Mouse (Mus musculus) heart, postnatal 0 days (tissue): ENCODE data around the gene Kcnab3. TPM values are rescaled to one million over a fixed set of nuclear protein-coding genes. Genes with fewer than 3 reads are reported as not detected.
A peak's percentile ranks its signal among the peaks of the same experiment; 100 is the strongest.

ENCODE experiments used
- ATAC-seq: fragments of 200-750 bp; cut with Nextera tagmentation; 2 replicates; pipeline ENCODE4 v1.8.0; 2017; ENCODE audit warnings: low read depth, moderate number of reproducible peaks, moderate library complexity; ENCODE audit not compliant: insufficient read depth
- DNase-seq: peaks from one replicate; pipeline ENCODE4 v3.0.0-alpha.2; 2016; ENCODE audit warnings: low spot score
- H3K27ac ChIP-seq: fragments of 300-500 bp; sonication (generic); 2 replicates; pipeline ENCODE4 v1.5.1; 2014; ENCODE audit warnings: low read depth, mild to moderate bottlenecking
- H3K27me3 ChIP-seq: fragments of 300-500 bp; sonication (generic); 2 replicates; pipeline ENCODE4 v1.6.1; 2014; ENCODE audit warnings: low read length, mixed read lengths; ENCODE audit not compliant: control insufficient read depth, insufficient read depth
- H3K36me3 ChIP-seq: fragments of 300-500 bp; sonication (generic); replicated peaks from 2 replicates; pipeline ENCODE4 v1.6.1; 2014; ENCODE audit warnings: low read length, mixed read lengths; ENCODE audit not compliant: control insufficient read depth, insufficient read depth
- H3K4me1 ChIP-seq: fragments of 300-500 bp; sonication (generic); 2 replicates; pipeline ENCODE4 v1.6.1; 2014; ENCODE audit warnings: antibody characterized with exemption; ENCODE audit not compliant: control insufficient read depth, insufficient read depth
- H3K4me2 ChIP-seq: fragments of 300-500 bp; sonication (generic); 2 replicates; pipeline ENCODE4 v1.6.1; 2014; ENCODE audit warnings: low read depth, mild to moderate bottlenecking, low read length, moderate library complexity
- H3K4me3 ChIP-seq: fragments of 300-500 bp; sonication (generic); 2 replicates; pipeline ENCODE4 v1.5.1; 2014; ENCODE audit warnings: low read depth, low read length
- H3K9ac ChIP-seq: fragments of 300-500 bp; sonication (generic); replicated peaks from 2 replicates; pipeline ENCODE4 v1.6.1; 2014; ENCODE audit warnings: low read depth, low read length, mixed read lengths
- H3K9me3 ChIP-seq: fragments of 300-500 bp; sonication (generic); replicated peaks from 2 replicates; pipeline ENCODE4 v1.6.1; 2016; ENCODE audit warnings: low read length; ENCODE audit not compliant: control insufficient read depth
- CTCF ChIP-seq: IDR thresholded peaks from 2 replicates; pipeline ENCODE4 v1.5.1; 2016; ENCODE audit warnings: antibody characterized with exemption, control low read depth, low read depth
- EP300 ChIP-seq: IDR thresholded peaks from 2 replicates; pipeline ENCODE4 v1.6.1; 2016; ENCODE audit warnings: antibody characterized with exemption, low read depth
- WGBS: fragments of 180-500 bp; shearing (Covaris S2); extraction: QIAGEN DNeasy Blood & Tissue Kit; methylation state at CpG from one replicate; pipeline ENCODE4 v1.1.7; 2014; 5-methylcytosine and 5-hydroxymethylcytosine counted together
- polyA plus RNA-seq: library from polyadenylated mRNA; unstranded; fragments of >200 nt; fragmentation: Nextera tagmentation; extraction: Ambion mirVana; gene quantifications from 2 replicates; pipeline ENCODE4 v1.2.1, GENCODE M21; 2015
- total RNA-seq: library from RNA; depleted of rRNA; stranded (reverse); fragments of >200 nt; gene quantifications from 2 replicates; pipeline ENCODE4 v1.2.3, GENCODE M21; 2014; ENCODE audit warnings: low replicate concordance

Kcnab3 gene
- total and polyA plus RNA-seq, 2 experiments from 2014 or later = 1.1 to 1.4 TPM

DNA sequence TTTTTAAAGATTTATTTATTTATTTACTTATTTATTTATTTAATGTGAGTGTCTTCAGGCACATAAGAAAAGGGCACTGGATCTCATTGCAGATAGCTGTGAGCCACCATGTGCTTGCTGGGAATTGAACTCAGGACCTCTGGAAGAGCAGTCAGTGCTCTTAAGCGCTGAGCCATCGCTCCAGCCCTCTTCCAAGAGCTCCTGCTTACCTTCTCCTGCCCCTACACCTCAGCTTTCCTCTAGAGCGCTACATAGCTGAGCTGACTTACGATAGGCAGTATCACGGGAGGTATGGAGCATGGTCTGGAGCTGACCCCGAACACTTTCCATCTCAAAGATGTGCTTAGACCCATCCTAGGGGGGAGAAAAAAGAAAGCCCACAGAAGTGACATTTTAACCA, 4.5 kb upstream of the Kcnab3 start:
- no peak for TF ChIP-seq EP300
- TF ChIP-seq CTCF = no peak
- no peak for DNase-seq
- no peak for ATAC-seq
- H3K9me3 ChIP-seq = no peaks in the 10 kb centered on the region
- no peak overlapping the region for H3K4me3 ChIP-seq
- peak overlapping the region; percentile 85; the same call in 1 of the 2 replicates for H3K4me2 ChIP-seq
- H3K27me3 ChIP-seq = no peaks in the 10 kb centered on the region
- 95% methylated on average over 6 of the region's 6 CpGs for WGBS
- no peak overlapping the region for H3K27ac ChIP-seq
- H3K4me1 ChIP-seq = peaks cover 30% of the 10 kb centered on the region; the same call in 1 of the 2 replicates
- H3K9ac ChIP-seq = peak overlapping the region; percentile 71; the same call in 1 of the 2 replicates
- peaks cover 28% of the 10 kb centered on the region for H3K36me3 ChIP-seq

DNA sequence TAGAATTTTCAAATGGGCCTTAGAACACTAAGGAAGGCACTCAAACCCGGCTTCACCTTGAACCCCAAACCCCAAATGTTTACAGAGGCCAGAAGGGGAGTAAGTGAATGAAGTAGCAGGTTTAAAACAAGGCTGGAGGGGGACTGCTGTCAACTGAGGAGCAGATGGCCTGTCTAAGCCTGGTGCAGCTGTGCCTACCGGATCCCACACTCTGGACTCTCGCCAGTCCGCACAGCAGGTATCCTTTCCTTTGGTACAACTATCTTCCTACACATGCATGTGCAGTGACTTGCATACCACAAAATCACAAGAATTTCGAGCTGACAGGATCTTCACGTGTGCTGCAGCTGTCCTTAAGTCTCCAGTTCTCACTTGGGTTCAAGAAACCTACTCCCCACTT, 4.0 kb upstream of the Kcnab3 start:
- H3K4me3 ChIP-seq = peak overlapping the region; percentile 57
- 76% methylated on average over 6 of the region's 6 CpGs for WGBS
- H3K36me3 ChIP-seq = peaks cover 27% of the 10 kb centered on the region
- H3K27me3 ChIP-seq = 0 out of 2 replicates have a peak, but pooled peaks cover under 1% of the 10 kb centered on the region
- H3K9ac ChIP-seq = peak overlapping the region; percentile 71
- peak overlapping the region; percentile 85 for H3K4me2 ChIP-seq
- no peak overlapping the region for H3K27ac ChIP-seq
- H3K9me3 ChIP-seq = no peaks in the 10 kb centered on the region
- TF ChIP-seq CTCF (no peak), EP300 (no peak)
- no peak for DNase-seq
- ATAC-seq = no peak
- peaks cover 34% of the 10 kb centered on the region; the same call in 1 of the 2 replicates for H3K4me1 ChIP-seq

DNA sequence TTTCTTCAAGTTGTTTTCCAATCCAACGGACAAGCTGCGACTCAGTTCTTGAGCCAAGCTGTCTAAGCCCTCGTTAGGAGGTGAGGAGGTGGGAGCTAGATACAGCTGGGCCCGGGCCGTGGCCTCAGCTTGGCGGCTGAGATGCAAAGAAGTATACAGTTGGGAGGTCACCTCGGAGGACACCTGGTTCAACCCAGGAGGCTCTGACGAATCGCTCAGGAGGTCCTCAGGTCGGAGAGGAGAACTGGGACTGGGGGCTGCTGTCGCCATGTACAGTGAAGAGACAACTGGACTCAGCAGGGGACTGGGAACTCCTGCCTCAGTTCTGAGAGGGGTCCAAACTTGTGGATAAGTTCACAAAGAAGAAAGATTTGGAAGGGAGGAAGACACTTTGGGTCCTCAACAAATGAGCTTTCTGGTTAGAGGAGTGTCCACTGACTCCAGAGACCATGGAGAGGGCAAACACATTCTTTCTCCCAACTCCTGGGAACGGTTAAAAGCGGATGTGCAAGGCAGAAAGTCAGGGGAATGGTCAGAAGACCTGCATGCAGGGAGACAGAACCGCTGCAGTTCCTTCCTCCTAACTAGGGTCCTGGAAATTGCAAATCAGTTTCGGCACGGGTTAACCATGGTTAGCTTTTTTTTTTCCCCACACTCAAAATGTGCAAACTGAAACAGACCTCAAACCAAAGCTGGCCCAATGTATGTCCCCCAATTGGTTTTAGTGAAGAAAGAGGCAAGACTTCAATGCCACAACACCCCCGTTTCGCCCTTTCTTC, 3.2 kb upstream of the Kcnab3 start:
- peaks cover 34% of the 10 kb centered on the region; the same call in 1 of the 2 replicates for H3K4me1 ChIP-seq
- H3K9ac ChIP-seq = peak overlapping the region; percentile 71
- 17% methylated on average over 18 of the region's 18 CpGs for WGBS
- TF ChIP-seq EP300 (no peak), CTCF (no peak)
- peak overlapping the region; percentile 57 for H3K4me3 ChIP-seq
- peaks cover 19% of the 10 kb centered on the region for H3K36me3 ChIP-seq
- ATAC-seq (no peak), DNase-seq (peak; percentile 14)
- H3K4me2 ChIP-seq = peak overlapping the region; percentile 85
- H3K9me3 ChIP-seq = no peaks in the 10 kb centered on the region
- H3K27me3 ChIP-seq = peaks cover 6% of the 10 kb centered on the region; the same call in 1 of the 2 replicates
- peak overlapping the region; percentile 77 for H3K27ac ChIP-seq

DNA sequence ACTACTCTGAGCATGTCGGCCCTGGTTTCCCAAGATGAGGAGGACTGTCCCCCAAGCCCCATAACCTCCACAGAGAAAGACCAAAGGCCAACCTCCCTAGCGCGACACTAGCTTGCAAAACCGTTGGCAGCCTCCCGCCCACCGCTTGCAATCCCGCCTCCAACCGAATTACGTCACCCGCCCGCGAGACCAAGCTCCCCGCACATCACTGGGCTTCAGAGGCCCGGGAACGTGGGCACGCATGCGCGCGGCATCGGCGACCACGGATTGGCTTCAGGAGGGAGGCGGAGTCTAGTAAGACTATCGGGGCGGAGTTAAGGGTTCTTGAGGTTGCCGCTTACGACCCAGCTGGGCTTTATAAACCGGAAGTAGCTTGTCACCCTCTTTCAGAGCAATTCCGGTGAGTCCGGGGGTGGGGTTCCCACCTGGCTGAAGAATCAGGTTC, 2.4 kb upstream of the Kcnab3 start, which contains the start of the genes Cntrob and Trappc1:
Cntrob (minus strand) TSS at position 109 of the 445 bp plus-strand sequence.
Trappc1 (plus strand) TSS at position 314 of the 445 bp plus-strand sequence.
- Histone ChIP-seq H3K9ac (peak within 1 kb of the TSS; percentile 71), H3K36me3 (peaks cover 15% of the 10 kb centered on the region), H3K27me3 (peaks cover 6% of the 10 kb centered on the region; the same call in 1 of the 2 replicates), H3K4me1 (peaks cover 34% of the 10 kb centered on the region; the same call in 1 of the 2 replicates), H3K4me2 (peak within 1 kb of the TSS; percentile 85), H3K4me3 (peak within 1 kb of the TSS; percentile 57), H3K9me3 (no peaks in the 10 kb centered on the region), H3K27ac (peak within 1 kb of the TSS; percentile 77)
- ATAC-seq (peak; percentile 95), DNase-seq (peak; percentile 100)
- TF ChIP-seq EP300 (no peak), CTCF (no peak)
- under 1% methylated on average over 30 of the region's 30 CpGs for WGBS

DNA sequence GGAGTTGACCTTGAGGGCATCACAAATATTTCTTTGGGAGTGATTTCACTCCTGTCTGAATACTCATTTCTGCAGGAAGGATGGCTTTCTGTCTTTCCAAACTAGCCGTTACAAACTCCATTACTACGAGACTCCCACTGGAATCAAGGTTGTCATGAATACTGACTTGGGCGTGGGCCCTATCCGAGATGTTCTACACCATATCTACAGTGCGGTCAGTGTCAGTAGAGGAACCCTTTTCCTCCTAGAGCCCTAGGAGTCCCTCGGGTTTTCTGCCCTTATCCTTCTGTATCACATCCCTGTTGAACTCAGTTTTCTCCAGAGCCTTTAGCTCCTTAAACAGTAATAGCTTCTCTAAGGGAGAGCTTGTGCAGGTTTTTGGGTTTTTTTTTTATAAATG, 1.3 kb upstream of the Kcnab3 start:
- H3K4me2 ChIP-seq = peak overlapping the region; percentile 85
- H3K4me3 ChIP-seq = peak overlapping the region; percentile 57; the same call in 1 of the 2 replicates
- H3K9me3 ChIP-seq = no peaks in the 10 kb centered on the region
- WGBS = 76% methylated on average over 6 of the region's 6 CpGs
- no peak for ATAC-seq
- H3K36me3 ChIP-seq = peaks cover 5% of the 10 kb centered on the region; the same call in 1 of the 2 replicates
- no peak overlapping the region for H3K9ac ChIP-seq
- no peak overlapping the region; the same call in 1 of the 2 replicates for H3K27ac ChIP-seq
- peaks cover 34% of the 10 kb centered on the region; the same call in 1 of the 2 replicates for H3K4me1 ChIP-seq
- TF ChIP-seq EP300 (no peak), CTCF (no peak)
- no peak for DNase-seq
- H3K27me3 ChIP-seq = peaks cover 6% of the 10 kb centered on the region; the same call in 1 of the 2 replicates
